Mouse (Mus musculus) lung, embryonic 14.5 days (tissue): Measurements from ENCODE around the gene Rap1a. TPM values are rescaled to one million over a fixed set of nuclear protein-coding genes. Genes with fewer than 3 reads are reported as not detected.

Source experiments
- ATAC-seq: fragments of 200-750 bp; cut with Nextera tagmentation; 2 replicates; pipeline ENCODE4 v1.8.0; 2017; ENCODE audit warnings: mild to moderate bottlenecking, moderate TSS enrichment, moderate library complexity; ENCODE audit not compliant: insufficient read depth
- DNase-seq: peaks from one replicate; pipeline ENCODE4 v3.0.0-alpha.2; 2015
- H3K27ac ChIP-seq: fragments of 300-500 bp; sonication (generic); 2 replicates; pipeline ENCODE4 v1.5.1; 2014; ENCODE audit warnings: low read depth, mild to moderate bottlenecking, moderate library complexity
- H3K27me3 ChIP-seq: fragments of 300-500 bp; sonication (generic); 2 replicates; pipeline ENCODE4 v1.6.1; 2014; ENCODE audit warnings: low read length, control low read depth; ENCODE audit not compliant: insufficient read depth
- H3K36me3 ChIP-seq: fragments of 300-500 bp; sonication (generic); 2 replicates; pipeline ENCODE4 v1.6.1; 2014; ENCODE audit warnings: control low read depth; ENCODE audit not compliant: insufficient read depth
- H3K4me1 ChIP-seq: fragments of 300-500 bp; sonication (generic); 2 replicates; pipeline ENCODE4 v1.6.1; 2014; ENCODE audit warnings: antibody characterized with exemption, control low read depth; ENCODE audit not compliant: insufficient read depth
- H3K4me2 ChIP-seq: fragments of 300-500 bp; sonication (generic); 2 replicates; pipeline ENCODE4 v1.6.1; 2014; ENCODE audit warnings: mild to moderate bottlenecking
- H3K4me3 ChIP-seq: fragments of 300-500 bp; sonication (generic); 2 replicates; pipeline ENCODE4 v1.5.1; 2014; ENCODE audit warnings: low read depth, low read length
- H3K9ac ChIP-seq: fragments of 300-500 bp; sonication (generic); 2 replicates; pipeline ENCODE4 v1.6.1; 2014
- H3K9me3 ChIP-seq: fragments of 300-500 bp; sonication (generic); 2 replicates; pipeline ENCODE4 v1.6.1; 2016; ENCODE audit warnings: low read depth, low read length, control low read depth
- CTCF ChIP-seq: IDR thresholded peaks from 2 replicates; pipeline ENCODE4 v1.5.1; 2016; ENCODE audit warnings: antibody characterized with exemption, low read depth
- WGBS: fragments of 180-500 bp; shearing (Covaris S2); extraction: QIAGEN DNeasy Blood & Tissue Kit; methylation state at CpG from one replicate; pipeline ENCODE4 v1.1.7; 2014; 5-methylcytosine and 5-hydroxymethylcytosine counted together
- polyA plus RNA-seq: library from polyadenylated mRNA; unstranded; fragments of >200 nt; fragmentation: Nextera tagmentation; extraction: Ambion mirVana; gene quantifications from 2 replicates; pipeline ENCODE4 v1.2.1, GENCODE M21; 2014

Gene Rap1a
- polyA plus RNA-seq, 1 experiment from 2014 or later: 95.5 TPM

GRCm38 (mm10) chr3:105699241-105699933, 101.7 kb downstream of the Rap1a start:
- H3K27ac ChIP-seq: peak overlapping the region; percentile 55; the same call in 1 of the 2 replicates
- H3K27me3 ChIP-seq: no peaks in the 10 kb centered on the region
- no peak for DNase-seq
- 22% methylated on average over 3 of the region's 3 CpGs for WGBS
- H3K36me3 ChIP-seq: no peaks in the 10 kb centered on the region
- no peak overlapping the region for H3K4me2 ChIP-seq
- TF ChIP-seq CTCF: no peak
- peaks cover 13% of the 10 kb centered on the region for H3K4me1 ChIP-seq
- no peak overlapping the region for H3K4me3 ChIP-seq
- no peak overlapping the region for H3K9ac ChIP-seq
- no peaks in the 10 kb centered on the region for H3K9me3 ChIP-seq
- peak; percentile 57 for ATAC-seq

GRCm38 (mm10) chr3:105698311-105698710, 102.8 kb downstream of the Rap1a start:
- no peak for TF ChIP-seq CTCF
- Histone ChIP-seq H3K9ac (no peak overlapping the region), H3K27ac (no peak overlapping the region), H3K27me3 (no peaks in the 10 kb centered on the region; the same call in 1 of the 2 replicates), H3K4me1 (peaks cover 10% of the 10 kb centered on the region), H3K36me3 (no peaks in the 10 kb centered on the region), H3K9me3 (no peaks in the 10 kb centered on the region), H3K4me3 (no peak overlapping the region), H3K4me2 (no peak overlapping the region)
- DNase-seq: no peak
- WGBS: 35% methylated on average over 1 of the region's 1 CpGs
- ATAC-seq: no peak

GRCm38 (mm10) chr3:105697148-105697441, 104.0 kb downstream of the Rap1a start:
- H3K4me1 ChIP-seq: peaks cover 10% of the 10 kb centered on the region
- no peak for ATAC-seq
- H3K9me3 ChIP-seq: no peaks in the 10 kb centered on the region
- no peak overlapping the region for H3K4me3 ChIP-seq
- 75% methylated on average over 5 of the region's 5 CpGs for WGBS
- H3K27ac ChIP-seq: no peak overlapping the region
- no peak for TF ChIP-seq CTCF
- no peaks in the 10 kb centered on the region; the same call in 1 of the 2 replicates for H3K27me3 ChIP-seq
- no peak for DNase-seq
- H3K36me3 ChIP-seq: no peaks in the 10 kb centered on the region
- no peak overlapping the region for H3K4me2 ChIP-seq
- H3K9ac ChIP-seq: no peak overlapping the region

GRCm38 (mm10) chr3:105696387-105697147, 104.6 kb downstream of the Rap1a start:
- DNase-seq (no peak), ATAC-seq (no peak)
- Histone ChIP-seq H3K9ac (no peak overlapping the region), H3K9me3 (no peaks in the 10 kb centered on the region), H3K4me2 (no peak overlapping the region; the same call in 1 of the 2 replicates), H3K27ac (peak overlapping the region; percentile 9; the same call in 1 of the 2 replicates), H3K36me3 (no peaks in the 10 kb centered on the region), H3K4me3 (no peak overlapping the region), H3K4me1 (peaks cover 8% of the 10 kb centered on the region), H3K27me3 (no peaks in the 10 kb centered on the region; the same call in 1 of the 2 replicates)
- 59% methylated on average over 17 of the region's 17 CpGs for WGBS
- TF ChIP-seq CTCF: no peak

- no peak for TF ChIP-seq CTCF
- Histone ChIP-seq H3K9me3 (no peaks in the 10 kb centered on the region), H3K4me1 (0 out of 2 replicates have a peak, but pooled peaks cover 4% of the 10 kb centered on the region), H3K36me3 (no peaks in the 10 kb centered on the region), H3K9ac (no peak overlapping the region), H3K27ac (peak overlapping the region; percentile 44; the same call in 1 of the 2 replicates), H3K4me3 (no peak overlapping the region), H3K4me2 (peak overlapping the region; percentile 35; the same call in 1 of the 2 replicates), H3K27me3 (no peaks in the 10 kb centered on the region; the same call in 1 of the 2 replicates)
- DNase-seq (peak; percentile 33), ATAC-seq (peak; percentile 36; the same call in 1 of the 2 replicates)
- 29% methylated on average over 20 of the region's 20 CpGs for WGBS
Measured at GRCm38 (mm10) chr3:105695476-105696386, 105.4 kb downstream of the Rap1a start.

DNA sequence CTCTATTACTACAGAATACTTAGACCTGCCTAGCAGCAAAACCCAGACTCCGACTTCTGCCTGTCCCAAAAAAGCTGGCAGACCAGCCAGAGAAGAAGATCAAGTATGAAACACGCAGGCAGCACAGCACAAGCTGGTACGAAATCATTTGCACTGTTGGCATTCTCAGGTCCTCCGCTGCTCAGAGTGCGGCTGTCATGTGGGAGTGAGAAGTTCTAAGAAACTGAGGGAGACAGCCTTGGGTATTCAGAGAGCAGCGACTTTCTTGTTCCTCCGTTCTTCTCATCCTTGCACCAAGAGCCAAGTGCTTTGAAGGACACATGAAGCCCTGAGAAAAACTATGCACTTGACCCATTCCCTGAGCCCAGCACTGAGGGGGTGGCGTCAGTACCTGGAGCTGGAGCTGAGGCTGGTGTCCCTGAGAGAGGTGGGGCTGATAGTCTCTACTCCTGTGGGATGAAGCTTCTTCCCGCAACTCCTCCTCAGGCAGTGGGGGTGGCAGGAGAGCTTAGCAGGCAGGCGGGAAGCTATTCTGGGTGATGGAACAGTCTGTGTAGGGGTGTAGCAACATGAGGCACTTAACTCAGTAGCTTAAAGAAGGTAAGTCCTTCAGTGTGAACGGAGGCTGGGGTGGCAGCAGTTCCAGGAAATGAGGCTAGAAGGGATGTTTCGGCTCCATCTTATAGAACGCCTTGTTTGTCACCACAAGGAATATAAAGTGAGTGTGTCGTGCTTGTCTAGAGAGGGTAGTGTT, 107.6 kb downstream of the Rap1a start:
- H3K9ac ChIP-seq: no peak overlapping the region
- 58% methylated on average over 14 of the region's 14 CpGs for WGBS
- ATAC-seq (no peak), DNase-seq (no peak)
- no peaks in the 10 kb centered on the region; the same call in 1 of the 2 replicates for H3K27me3 ChIP-seq
- no peaks in the 10 kb centered on the region for H3K9me3 ChIP-seq
- no peak overlapping the region for H3K4me2 ChIP-seq
- no peak overlapping the region for H3K27ac ChIP-seq
- H3K36me3 ChIP-seq: no peaks in the 10 kb centered on the region
- H3K4me1 ChIP-seq: 0 out of 2 replicates have a peak, but pooled peaks cover 4% of the 10 kb centered on the region
- no peak overlapping the region for H3K4me3 ChIP-seq
- no peak for TF ChIP-seq CTCF
